Mouse (Mus musculus) liver, embryonic 11.5 days (tissue): Measurements from ENCODE around the gene Caap1. TPM values are rescaled to one million over a fixed set of nuclear protein-coding genes. Genes with fewer than 3 reads are reported as not detected.

ENCODE experiments used
- ATAC-seq: fragments of 200-750 bp; cut with Nextera tagmentation; replicated peaks from 2 replicates; pipeline ENCODE4 v1.8.0; 2017; ENCODE audit warnings: moderate number of reproducible peaks, mild to moderate bottlenecking, moderate TSS enrichment, moderate library complexity; ENCODE audit not compliant: low FRiP score
- DNase-seq: peaks from one replicate; pipeline ENCODE4 v3.0.0-alpha.2; 2017; ENCODE audit warnings: low spot score
- H3K27ac ChIP-seq: fragments of 300-500 bp; sonication (generic); 2 replicates; pipeline ENCODE4 v1.5.1; 2014; ENCODE audit warnings: mild to moderate bottlenecking, low read depth, low read length, control low read depth
- H3K27me3 ChIP-seq: fragments of 300-500 bp; sonication (generic); replicated peaks from 2 replicates; pipeline ENCODE4 v1.6.1; 2014; ENCODE audit warnings: low read length, mixed read lengths; ENCODE audit not compliant: control insufficient read depth, insufficient read depth
- H3K36me3 ChIP-seq: fragments of 300-500 bp; sonication (generic); 2 replicates; pipeline ENCODE4 v1.6.1; 2014; ENCODE audit warnings: mild to moderate bottlenecking, low read length, moderate library complexity, mixed read lengths; ENCODE audit not compliant: control insufficient read depth, insufficient read depth
- H3K4me1 ChIP-seq: fragments of 300-500 bp; sonication (generic); replicated peaks from 2 replicates; pipeline ENCODE4 v1.6.1; 2014; ENCODE audit warnings: low read length, mixed read lengths; ENCODE audit not compliant: control insufficient read depth, insufficient read depth
- H3K4me2 ChIP-seq: fragments of 300-500 bp; sonication (generic); 2 replicates; pipeline ENCODE4 v1.6.1; 2014; ENCODE audit warnings: mild to moderate bottlenecking, control low read depth, moderate library complexity
- H3K4me3 ChIP-seq: fragments of 300-500 bp; sonication (generic); 2 replicates; pipeline ENCODE4 v1.5.1; 2014; ENCODE audit warnings: low read depth, low read length, control low read depth
- H3K9ac ChIP-seq: fragments of 300-500 bp; sonication (generic); 2 replicates; pipeline ENCODE4 v1.6.1; 2014; ENCODE audit warnings: low read depth, low read length, control low read depth
- H3K9me3 ChIP-seq: fragments of 300-500 bp; sonication (generic); 2 replicates; pipeline ENCODE4 v1.6.1; 2016; ENCODE audit warnings: low read length, inconsistent platforms, mixed read lengths; ENCODE audit not compliant: control insufficient read depth
- WGBS: fragments of 180-500 bp; shearing (Covaris S2); extraction: QIAGEN DNeasy Blood & Tissue Kit; methylation state at CpG from one replicate; pipeline ENCODE4 v1.1.7; 2014; 5-methylcytosine and 5-hydroxymethylcytosine counted together
- polyA plus RNA-seq: library from polyadenylated mRNA; unstranded; fragments of >200 nt; fragmentation: Nextera tagmentation; extraction: Ambion mirVana; gene quantifications from 2 replicates; pipeline ENCODE4 v1.2.1, GENCODE M21; 2014

The Caap1 gene
- polyA plus RNA-seq, 1 experiment from 2014 or later = 24.2 TPM

GRCm38 (mm10) chr4:94572677-94573076 lies 16.1 kb upstream of the Caap1 start:
- H3K4me1 ChIP-seq = no peaks in the 10 kb centered on the region
- DNase-seq (no peak), ATAC-seq (no peak)
- H3K4me2 ChIP-seq = no peak overlapping the region
- WGBS = 87% methylated on average over 4 of the region's 4 CpGs
- no peak overlapping the region for H3K27ac ChIP-seq
- no peak overlapping the region for H3K9ac ChIP-seq
- H3K27me3 ChIP-seq = no peaks in the 10 kb centered on the region
- no peak overlapping the region for H3K4me3 ChIP-seq
- H3K36me3 ChIP-seq = peaks cover 6% of the 10 kb centered on the region; the same call in 1 of the 2 replicates
- H3K9me3 ChIP-seq = no peaks in the 10 kb centered on the region

DNA sequence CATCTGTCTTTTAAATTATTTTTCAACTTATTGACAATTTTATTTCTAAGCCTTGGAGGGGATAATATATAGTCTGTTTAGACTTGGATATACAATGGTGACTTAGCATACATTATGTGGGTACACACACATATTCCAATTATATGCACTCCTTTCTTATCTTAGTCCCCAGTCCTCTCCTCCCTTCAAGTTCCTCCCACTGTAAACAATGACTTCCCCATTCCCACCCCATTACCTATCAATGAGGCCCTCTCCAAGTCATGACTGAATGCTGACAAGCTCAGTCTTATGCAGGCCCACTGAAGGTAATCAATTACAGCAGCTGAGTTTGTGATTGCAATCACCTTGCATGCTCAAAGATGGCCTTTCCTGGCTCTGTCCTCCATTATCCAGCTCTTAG lies 7.7 kb upstream of the Caap1 start:
- no peaks in the 10 kb centered on the region; the same call in 1 of the 2 replicates for H3K36me3 ChIP-seq
- H3K27ac ChIP-seq = no peak overlapping the region
- no peaks in the 10 kb centered on the region for H3K9me3 ChIP-seq
- H3K27me3 ChIP-seq = no peaks in the 10 kb centered on the region
- DNase-seq (no peak), ATAC-seq (peak; percentile 77)
- H3K9ac ChIP-seq = no peak overlapping the region
- no peak overlapping the region for H3K4me2 ChIP-seq
- H3K4me1 ChIP-seq = no peaks in the 10 kb centered on the region; the same call in 1 of the 2 replicates
- H3K4me3 ChIP-seq = no peak overlapping the region

DNA sequence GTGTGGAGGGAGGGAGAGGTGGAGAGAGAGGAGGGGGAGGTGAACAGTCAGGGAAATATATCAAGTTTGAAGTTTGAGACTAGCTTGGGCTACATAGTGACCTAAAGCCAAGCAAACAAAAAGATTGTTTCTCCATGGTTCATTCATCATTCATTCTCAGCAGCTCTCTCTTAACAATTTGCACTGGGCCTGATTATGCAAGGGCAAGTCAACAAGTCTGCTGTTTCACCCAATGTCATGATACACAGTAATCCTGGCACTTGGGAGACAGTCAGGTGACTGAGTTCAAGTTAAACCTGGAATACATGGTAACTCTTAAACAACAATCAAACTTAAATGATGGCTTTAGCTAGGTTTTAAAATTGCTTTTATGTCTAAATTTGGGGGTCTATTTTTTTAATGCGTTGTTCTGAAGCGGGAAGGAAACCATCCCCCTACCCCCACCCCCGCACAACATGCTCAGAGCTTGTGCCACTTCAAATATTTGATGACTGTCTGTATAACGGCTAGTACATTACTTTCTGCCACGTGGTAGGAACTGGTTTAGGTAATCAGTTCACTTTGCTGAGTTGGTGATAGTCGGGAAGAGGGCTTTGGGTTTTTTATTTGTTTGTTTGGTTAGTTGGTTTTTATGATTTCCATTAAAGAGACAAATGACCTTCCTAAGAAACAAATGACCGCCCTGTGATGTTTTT lies 5.5 kb upstream of the Caap1 start:
- Histone ChIP-seq H3K36me3 (no peaks in the 10 kb centered on the region), H3K4me3 (no peak overlapping the region), H3K27me3 (no peaks in the 10 kb centered on the region), H3K27ac (no peak overlapping the region), H3K9ac (no peak overlapping the region), H3K4me1 (no peaks in the 10 kb centered on the region; the same call in 1 of the 2 replicates), H3K4me2 (no peak overlapping the region), H3K9me3 (no peaks in the 10 kb centered on the region)
- ATAC-seq = no peak
- no peak for DNase-seq
- WGBS = 70% methylated on average over 7 of the region's 7 CpGs

GRCm38 (mm10) chr4:94560316-94560715 lies 3.7 kb upstream of the Caap1 start:
- WGBS = 85% methylated on average over 1 of the region's 1 CpGs
- H3K36me3 ChIP-seq = no peaks in the 10 kb centered on the region
- H3K4me1 ChIP-seq = no peaks in the 10 kb centered on the region; the same call in 1 of the 2 replicates
- no peak overlapping the region for H3K4me3 ChIP-seq
- no peak overlapping the region for H3K27ac ChIP-seq
- no peak overlapping the region for H3K4me2 ChIP-seq
- DNase-seq (no peak), ATAC-seq (no peak)
- H3K9ac ChIP-seq = no peak overlapping the region
- H3K27me3 ChIP-seq = no peaks in the 10 kb centered on the region
- no peaks in the 10 kb centered on the region for H3K9me3 ChIP-seq

DNA sequence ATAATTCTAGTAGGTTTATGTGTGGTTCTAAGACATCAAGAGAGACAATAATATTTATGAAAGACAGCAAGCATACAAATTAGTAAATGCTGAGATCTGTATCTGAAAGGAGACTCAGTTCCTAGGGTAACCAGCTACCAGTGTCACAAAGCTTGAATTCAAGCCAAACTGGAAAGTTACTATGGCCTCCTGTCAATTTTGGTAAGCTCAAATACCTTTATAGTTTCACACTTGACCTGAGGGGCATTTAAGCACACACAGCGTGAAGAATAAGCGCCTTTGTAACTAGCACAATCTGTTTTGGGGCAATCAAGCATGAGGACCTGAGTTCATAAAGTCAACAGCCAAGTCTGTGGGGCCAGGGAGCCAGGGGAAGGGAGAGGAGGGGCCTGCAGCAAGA lies 2.7 kb upstream of the Caap1 start:
- 83% methylated on average over 2 of the region's 2 CpGs for WGBS
- no peaks in the 10 kb centered on the region for H3K27me3 ChIP-seq
- H3K9ac ChIP-seq = no peak overlapping the region
- peaks cover 4% of the 10 kb centered on the region; the same call in 1 of the 2 replicates for H3K4me1 ChIP-seq
- no peaks in the 10 kb centered on the region for H3K36me3 ChIP-seq
- H3K9me3 ChIP-seq = no peaks in the 10 kb centered on the region
- H3K27ac ChIP-seq = no peak overlapping the region
- ATAC-seq (no peak), DNase-seq (no peak)
- no peak overlapping the region for H3K4me3 ChIP-seq
- H3K4me2 ChIP-seq = no peak overlapping the region

DNA sequence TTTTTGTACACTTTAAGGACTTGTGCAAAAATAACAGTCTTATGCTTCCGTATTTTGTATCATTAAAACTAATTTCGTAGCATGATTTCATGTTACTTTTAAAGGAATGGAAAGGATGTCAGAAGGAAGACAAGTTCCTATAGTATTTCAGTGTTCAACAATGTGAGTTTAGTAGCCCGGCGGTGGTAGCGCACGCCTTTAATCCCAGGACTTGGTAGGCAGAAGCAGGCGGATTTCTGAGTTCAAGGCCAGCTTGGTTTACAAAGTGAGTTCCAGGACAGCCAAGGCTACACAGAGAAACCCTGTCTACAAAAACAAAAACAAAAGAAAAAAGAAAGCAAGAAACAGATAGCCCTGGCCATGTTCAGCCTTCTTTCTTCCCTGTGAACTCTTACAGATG lies 549 bp upstream of the Caap1 start:
- Histone ChIP-seq H3K9me3 (no peaks in the 10 kb centered on the region), H3K4me2 (peak overlapping the region; percentile 80; the same call in 1 of the 2 replicates), H3K4me3 (no peak overlapping the region), H3K27me3 (no peaks in the 10 kb centered on the region), H3K27ac (no peak overlapping the region), H3K36me3 (no peaks in the 10 kb centered on the region), H3K9ac (no peak overlapping the region), H3K4me1 (peaks cover 4% of the 10 kb centered on the region; the same call in 1 of the 2 replicates)
- ATAC-seq = no peak
- DNase-seq = no peak
- 74% methylated on average over 7 of the region's 7 CpGs for WGBS

GRCm38 (mm10) chr4:94554955-94555494 lies 1.6 kb downstream of the Caap1 start:
- WGBS = 79% methylated on average over 5 of the region's 5 CpGs

GRCm38 (mm10) chr4:94544321-94544720 lies 12.3 kb downstream of the Caap1 start:
- H3K27me3 ChIP-seq = no peaks in the 10 kb centered on the region
- no peak overlapping the region for H3K27ac ChIP-seq
- H3K4me1 ChIP-seq = no peaks in the 10 kb centered on the region
- 86% methylated on average over 7 of the region's 7 CpGs for WGBS
- ATAC-seq (no peak), DNase-seq (no peak)
- no peaks in the 10 kb centered on the region for H3K9me3 ChIP-seq
- H3K9ac ChIP-seq = no peak overlapping the region
- no peaks in the 10 kb centered on the region; the same call in none of the 2 replicates for H3K36me3 ChIP-seq
- H3K4me2 ChIP-seq = no peak overlapping the region
- no peak overlapping the region for H3K4me3 ChIP-seq

More at GRCm38 (mm10) chr4:94554955-94555494, 1.6 kb downstream of the Caap1 start:
- no peak overlapping the region for H3K9ac ChIP-seq
- H3K9me3 ChIP-seq = no peaks in the 10 kb centered on the region
- DNase-seq (no peak), ATAC-seq (0 out of 2 replicates have a peak, but pooled peaks have one; percentile 47)
- no peaks in the 10 kb centered on the region for H3K36me3 ChIP-seq
- peak overlapping the region; percentile 98 for H3K4me3 ChIP-seq
- H3K4me2 ChIP-seq = peak overlapping the region; percentile 80
- H3K4me1 ChIP-seq = peaks cover 4% of the 10 kb centered on the region; the same call in 1 of the 2 replicates
- H3K27me3 ChIP-seq = no peaks in the 10 kb centered on the region
- H3K27ac ChIP-seq = no peak overlapping the region

GRCm38 (mm10) chr4:94543041-94543440 lies 13.6 kb downstream of the Caap1 start:
- DNase-seq (no peak), ATAC-seq (no peak)
- Histone ChIP-seq H3K27me3 (no peaks in the 10 kb centered on the region), H3K27ac (no peak overlapping the region), H3K9ac (no peak overlapping the region), H3K36me3 (no peaks in the 10 kb centered on the region; the same call in none of the 2 replicates), H3K9me3 (no peaks in the 10 kb centered on the region), H3K4me1 (no peaks in the 10 kb centered on the region), H3K4me2 (no peak overlapping the region), H3K4me3 (no peak overlapping the region)
- 87% methylated on average over 4 of the region's 4 CpGs for WGBS
